Mouse (Mus musculus) small intestine, adult 2 months (tissue): Measurements from ENCODE around the gene Slf2. TPM values are rescaled to one million over a fixed set of nuclear protein-coding genes. Genes with fewer than 3 reads are reported as not detected.

ENCODE experiments used
- H3K27ac ChIP-seq: fragments of 200-500 bp; 2 replicates; pipeline ENCODE4 v1.5.1; 2012; ENCODE audit warnings: low read depth, low read length, control low read depth, inconsistent platforms; ENCODE audit not compliant: insufficient read depth
- H3K27me3 ChIP-seq: fragments of 200-500 bp; 2 replicates; pipeline ENCODE4 v1.6.1; 2012; ENCODE audit warnings: mild to moderate bottlenecking, moderate library complexity, low read length, inconsistent platforms; ENCODE audit not compliant: control insufficient read depth, insufficient read depth
- H3K36me3 ChIP-seq: fragments of 200-500 bp; 2 replicates; pipeline ENCODE4 v1.6.1; 2012; ENCODE audit warnings: mild to moderate bottlenecking, low read length, control low read depth, inconsistent platforms; ENCODE audit not compliant: control insufficient read depth, insufficient read depth
- H3K4me1 ChIP-seq: fragments of 200-500 bp; 2 replicates; pipeline ENCODE4 v1.6.1; 2012; ENCODE audit warnings: low read length, inconsistent platforms, mixed read lengths; ENCODE audit not compliant: control insufficient read depth, insufficient read depth, insufficient read length
- H3K4me3 ChIP-seq: fragments of 200-500 bp; 2 replicates; pipeline ENCODE4 v1.5.1; 2012; ENCODE audit warnings: low read depth, mild to moderate bottlenecking, control low read depth, inconsistent platforms, low read length, moderate library complexity
- CTCF ChIP-seq: fragments of 200-500 bp; IDR thresholded peaks from 2 replicates; pipeline ENCODE4 v1.5.1; 2012; ENCODE audit warnings: low read depth, mild to moderate bottlenecking, control low read depth, inconsistent platforms, low read length, moderate library complexity, mixed read lengths; ENCODE audit not compliant: insufficient replicate concordance, insufficient read length; ENCODE audit errors: extremely low read depth
- POLR2A ChIP-seq: fragments of 200-500 bp; IDR thresholded peaks from 2 replicates; pipeline ENCODE4 v1.6.1; 2012; ENCODE audit warnings: low read depth, mild to moderate bottlenecking, control low read depth, inconsistent platforms, low read length, moderate library complexity
- WGBS: fragments of 180-500 bp; shearing (Covaris S2); methylation state at CpG from one replicate; pipeline ENCODE4 v1.1.7; 2018; 5-methylcytosine and 5-hydroxymethylcytosine counted together
- polyA plus RNA-seq: library from polyadenylated mRNA; depleted of rRNA; stranded (reverse); fragments of >200 nt; gene quantifications from 2 replicates; pipeline ENCODE4 v1.2.3, GENCODE M21; 2012

Slf2 gene
- polyA plus RNA-seq, 1 experiment: 43.9 TPM

DNA sequence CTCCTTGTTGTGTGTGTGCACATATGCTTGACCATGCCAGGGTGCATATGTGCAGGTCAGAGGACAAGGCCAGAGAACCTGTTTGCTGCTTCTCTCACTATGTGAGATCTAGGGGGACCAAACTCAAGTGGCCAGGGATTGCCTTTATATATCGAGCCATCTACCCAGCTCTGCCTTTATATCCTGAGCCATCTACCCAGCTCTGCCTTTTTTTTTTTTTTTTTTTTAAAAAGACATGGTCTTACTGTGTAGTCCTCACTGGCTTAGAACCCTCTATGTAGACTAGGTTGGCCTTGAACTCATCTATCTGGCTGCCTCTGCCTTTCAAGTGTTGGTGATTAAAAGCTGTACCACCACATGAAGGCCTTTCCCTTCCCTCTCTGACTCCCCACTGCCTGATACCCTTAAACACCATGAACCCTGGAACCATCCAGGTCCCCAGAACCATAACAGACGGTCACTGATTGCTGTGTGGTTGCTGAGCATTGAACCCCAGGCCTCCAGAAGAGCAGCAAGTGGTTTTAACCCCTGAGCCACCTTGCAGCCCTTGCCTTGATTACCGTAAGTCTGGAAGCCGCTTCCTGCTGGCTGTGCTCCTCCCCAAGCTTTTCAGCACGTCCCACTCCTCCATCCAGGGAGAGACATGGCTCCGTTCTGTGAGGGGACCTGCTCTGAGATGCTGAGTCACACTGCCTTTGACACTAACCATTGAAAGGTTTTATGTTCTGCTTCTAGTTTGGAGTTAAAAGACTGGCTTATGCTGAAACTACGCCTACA is 73.0 kb downstream of the Slf2 start:
- H3K27me3 ChIP-seq: no peaks in the 10 kb centered on the region
- no peak overlapping the region for H3K27ac ChIP-seq
- H3K4me1 ChIP-seq: peaks cover 21% of the 10 kb centered on the region; the same call in 1 of the 2 replicates
- H3K36me3 ChIP-seq: peaks cover 45% of the 10 kb centered on the region
- WGBS: 84% methylated on average over 7 of the region's 7 CpGs
- TF ChIP-seq POLR2A: 0 out of 2 replicates have a peak, but pooled peaks have one; percentile 11
- TF ChIP-seq CTCF: no peak
- no peak overlapping the region for H3K4me3 ChIP-seq

DNA sequence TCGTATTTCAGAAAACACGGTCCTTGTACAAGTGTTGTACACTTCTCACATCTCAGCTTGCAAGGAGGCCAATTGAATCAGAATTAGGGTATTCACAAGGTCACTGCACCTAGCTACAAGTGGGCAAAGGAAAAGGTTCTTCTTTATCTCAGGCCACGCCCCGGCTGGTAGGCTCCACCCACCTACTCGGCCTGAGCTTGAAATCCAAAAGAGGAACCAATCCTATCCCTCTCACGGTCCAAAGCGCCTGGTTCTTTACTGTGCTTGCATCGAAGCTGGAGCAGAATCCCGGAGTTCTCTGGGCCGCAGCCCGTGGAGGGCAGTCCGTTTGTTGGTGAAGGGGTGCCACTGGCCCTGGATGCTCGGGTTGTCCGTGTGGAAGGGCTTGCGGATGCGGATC is 74.5 kb downstream of the Slf2 start, which contains the start of gene Twnk:
Twnk (plus strand) TSS at position 220 of the 400 bp plus-strand sequence.
- Histone ChIP-seq H3K27ac (peak within 1 kb of the TSS; percentile 87), H3K36me3 (peaks cover 45% of the 10 kb centered on the region), H3K4me1 (peaks cover 21% of the 10 kb centered on the region; the same call in 1 of the 2 replicates), H3K4me3 (peak within 1 kb of the TSS; percentile 88), H3K27me3 (no peaks in the 10 kb centered on the region)
- WGBS: 7% methylated on average over 16 of the region's 16 CpGs
- TF ChIP-seq CTCF (no peak), POLR2A (no peak; the same call in 1 of the 2 replicates)

DNA sequence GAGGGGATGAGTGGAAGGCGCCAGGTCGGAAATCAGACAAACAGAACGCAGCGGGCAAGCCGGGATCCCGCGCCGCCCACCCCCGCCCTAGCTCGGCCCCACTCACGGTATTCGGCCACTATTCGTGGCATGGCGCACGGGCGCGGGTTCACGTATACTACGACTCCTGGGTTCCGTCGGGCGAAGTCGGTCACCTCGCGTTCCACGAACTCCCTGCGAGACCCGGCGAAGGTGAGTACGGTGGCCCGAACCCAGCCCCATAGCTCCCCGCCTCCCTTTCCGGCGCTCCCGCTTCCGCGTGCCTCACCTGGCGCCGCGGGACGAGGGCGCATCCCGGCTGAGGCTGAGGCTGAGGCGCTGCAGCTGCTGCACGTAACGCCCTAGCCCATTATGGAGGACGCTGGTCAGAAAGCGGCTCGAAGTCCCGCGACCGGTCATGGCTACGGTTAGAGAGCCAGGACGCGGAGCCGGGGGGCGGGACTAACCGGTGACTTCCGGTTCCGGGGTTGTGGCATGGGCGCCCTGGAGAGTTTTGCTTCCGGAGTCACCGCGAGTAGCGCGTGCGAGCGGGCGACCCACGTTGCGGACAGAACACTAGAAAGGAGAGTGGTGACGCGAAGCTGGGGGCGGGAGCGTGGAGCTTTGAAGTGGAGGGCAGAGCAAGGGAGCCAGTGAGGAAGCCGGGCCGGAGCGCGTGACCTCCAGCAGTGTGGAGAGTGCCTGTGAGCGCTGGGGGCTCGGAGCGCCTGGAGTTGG is 75.2 kb downstream of the Slf2 start, which contains the start of gene Mrpl43:
Mrpl43 (minus strand) TSS at position 486 of the 756 bp plus-strand sequence.
- peak within 1 kb of the TSS; percentile 88 for H3K4me3 ChIP-seq
- peaks cover 42% of the 10 kb centered on the region for H3K36me3 ChIP-seq
- peak within 1 kb of the TSS; percentile 87 for H3K27ac ChIP-seq
- under 1% methylated on average over 82 of the region's 82 CpGs for WGBS
- H3K4me1 ChIP-seq: peaks cover 21% of the 10 kb centered on the region; the same call in 1 of the 2 replicates
- no peaks in the 10 kb centered on the region for H3K27me3 ChIP-seq
- no peak for TF ChIP-seq CTCF
- TF ChIP-seq POLR2A: peak; percentile 53; the same call in 1 of the 2 replicates

DNA sequence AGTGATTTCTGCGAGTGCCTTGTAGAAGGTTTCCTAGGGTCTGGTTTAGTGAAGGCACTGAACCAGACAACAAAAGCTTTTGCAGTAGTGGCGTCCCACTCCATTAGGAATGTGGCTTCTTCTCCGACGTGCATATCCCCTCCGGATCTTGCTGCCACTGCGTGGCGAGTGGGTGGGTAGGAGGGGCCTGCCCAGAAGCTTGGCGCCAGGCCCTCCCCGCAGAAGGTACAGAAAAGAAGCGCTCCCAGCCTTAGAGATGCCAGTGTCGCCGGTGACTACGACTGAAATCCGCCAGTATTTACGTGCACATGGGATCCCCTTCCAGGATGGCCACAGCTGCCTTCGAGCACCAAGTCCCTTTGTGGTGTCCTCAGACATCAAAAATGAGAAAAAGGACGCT is 76.1 kb downstream of the Slf2 start:
- no peak for TF ChIP-seq CTCF
- TF ChIP-seq POLR2A: no peak
- H3K27ac ChIP-seq: peak overlapping the region; percentile 48
- 7% methylated on average over 17 of the region's 17 CpGs for WGBS

DNA sequence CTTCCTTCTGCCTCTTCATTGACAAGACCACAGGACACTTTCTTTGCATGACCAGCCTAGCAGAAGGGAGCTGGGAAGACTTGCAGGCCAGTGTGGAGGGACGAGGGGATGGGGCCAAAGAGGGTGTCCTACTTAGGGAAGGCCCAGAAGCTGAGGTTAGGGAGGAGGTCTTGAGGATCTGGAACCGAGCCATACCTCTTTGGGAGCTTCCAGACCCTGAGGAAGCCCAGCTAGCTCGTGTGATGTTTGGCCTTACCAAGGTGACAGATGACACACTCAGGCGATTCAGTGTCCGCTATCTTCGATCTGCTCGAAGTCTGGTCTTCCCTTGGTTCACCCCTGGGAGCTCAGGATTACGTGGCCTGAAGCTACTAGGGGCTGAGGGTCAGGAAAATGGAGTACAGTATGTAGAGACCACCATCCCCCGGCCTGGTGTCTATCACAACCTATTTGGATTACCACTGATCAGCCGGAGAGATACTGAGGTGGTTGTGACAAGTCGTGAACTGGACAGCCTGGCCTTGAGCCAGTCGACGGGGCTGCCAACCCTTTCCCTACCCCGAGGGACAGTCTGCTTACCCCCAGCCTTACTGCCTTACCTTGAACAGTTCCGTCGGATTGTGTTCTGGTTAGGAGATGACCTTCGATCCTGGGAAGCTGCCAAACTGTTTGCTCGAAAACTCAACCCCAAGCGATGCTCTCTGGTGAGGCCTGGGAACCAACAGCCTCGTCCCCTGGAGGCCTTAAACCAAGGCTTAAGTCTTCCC is 76.7 kb downstream of the Slf2 start:
- Histone ChIP-seq H3K27ac (no peak overlapping the region), H3K4me3 (peak overlapping the region; percentile 88), H3K36me3 (peaks cover 42% of the 10 kb centered on the region), H3K27me3 (no peaks in the 10 kb centered on the region), H3K4me1 (peaks cover 21% of the 10 kb centered on the region; the same call in 1 of the 2 replicates)
- no peak for TF ChIP-seq POLR2A
- no peak for TF ChIP-seq CTCF
- WGBS: 42% methylated on average over 20 of the region's 20 CpGs

More for the DNA sequence above, 76.1 kb downstream of the Slf2 start:
- Histone ChIP-seq H3K36me3 (peaks cover 41% of the 10 kb centered on the region), H3K4me3 (peak overlapping the region; percentile 88), H3K27me3 (no peaks in the 10 kb centered on the region), H3K4me1 (peaks cover 21% of the 10 kb centered on the region; the same call in 1 of the 2 replicates)

DNA sequence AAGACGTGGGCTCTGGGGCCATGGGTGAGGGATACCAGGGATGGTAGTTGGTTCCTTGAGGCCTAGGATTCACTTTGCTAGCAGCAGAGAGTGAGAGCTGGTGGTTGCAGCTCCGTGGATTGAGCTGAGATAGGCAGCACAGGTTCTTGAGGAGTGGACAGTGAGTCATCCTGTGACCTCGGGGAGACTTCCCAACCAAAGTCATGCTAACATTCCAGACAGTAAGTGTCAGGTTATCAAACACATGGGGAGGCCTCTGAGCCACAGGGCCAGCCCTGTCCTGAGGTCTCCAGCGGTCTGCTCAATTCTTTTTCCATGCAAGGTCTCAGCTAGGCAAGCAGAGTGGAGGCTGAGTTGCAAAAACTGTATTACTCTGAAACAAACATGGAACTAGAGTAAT is 79.7 kb downstream of the Slf2 start:
- Histone ChIP-seq H3K4me3 (no peak overlapping the region), H3K4me1 (peaks cover 27% of the 10 kb centered on the region; the same call in 1 of the 2 replicates), H3K27ac (no peak overlapping the region), H3K27me3 (no peaks in the 10 kb centered on the region), H3K36me3 (peaks cover 29% of the 10 kb centered on the region)
- 79% methylated on average over 4 of the region's 4 CpGs for WGBS
- TF ChIP-seq CTCF: no peak
- TF ChIP-seq POLR2A: no peak
